Mouse (Mus musculus) intestine, embryonic 14.5 days (tissue): Measurements from ENCODE around the gene Racgap1. TPM values are rescaled to one million over a fixed set of nuclear protein-coding genes. Genes with fewer than 3 reads are reported as not detected.

Source experiments
- ATAC-seq: fragments of 200-750 bp; cut with Nextera tagmentation; replicated peaks from 2 replicates; pipeline ENCODE4 v1.8.0; 2017; ENCODE audit warnings: low read depth, moderate number of reproducible peaks, moderate TSS enrichment, moderate library complexity; ENCODE audit not compliant: low FRiP score, low TSS enrichment
- DNase-seq: peaks from one replicate; pipeline ENCODE4 v3.0.0-alpha.2; 2018; ENCODE audit warnings: low spot score
- H3K27ac ChIP-seq: fragments of 300-500 bp; sonication (generic); 2 replicates; pipeline ENCODE4 v1.5.1; 2014; ENCODE audit warnings: low read depth, mild to moderate bottlenecking, control low read depth
- H3K27me3 ChIP-seq: fragments of 300-500 bp; sonication (generic); replicated peaks from 2 replicates; pipeline ENCODE4 v1.6.1; 2014; ENCODE audit warnings: low read length, control low read depth; ENCODE audit not compliant: control insufficient read depth, insufficient read depth
- H3K36me3 ChIP-seq: fragments of 300-500 bp; sonication (generic); 2 replicates; pipeline ENCODE4 v1.6.1; 2014; ENCODE audit warnings: low read length, control low read depth; ENCODE audit not compliant: control insufficient read depth, insufficient read depth
- H3K4me1 ChIP-seq: fragments of 300-500 bp; sonication (generic); replicated peaks from 2 replicates; pipeline ENCODE4 v1.6.1; 2014; ENCODE audit warnings: low read length, control low read depth, mixed read lengths; ENCODE audit not compliant: control insufficient read depth, insufficient read depth
- H3K4me2 ChIP-seq: fragments of 300-500 bp; sonication (generic); 2 replicates; pipeline ENCODE4 v1.6.1; 2014; ENCODE audit warnings: low read length
- H3K4me3 ChIP-seq: fragments of 300-500 bp; sonication (generic); 2 replicates; pipeline ENCODE4 v1.5.1; 2014; ENCODE audit warnings: low read depth, low read length, control low read depth, mixed read lengths
- H3K9ac ChIP-seq: fragments of 300-500 bp; sonication (generic); 2 replicates; pipeline ENCODE4 v1.6.1; 2014; ENCODE audit warnings: mild to moderate bottlenecking, low read length
- H3K9me3 ChIP-seq: fragments of 300-500 bp; sonication (generic); 2 replicates; pipeline ENCODE4 v1.6.1; 2016; ENCODE audit warnings: low read length, control low read depth; ENCODE audit not compliant: control insufficient read depth
- WGBS: fragments of 180-500 bp; shearing (Covaris S2); extraction: QIAGEN DNeasy Blood & Tissue Kit; methylation state at CpG from one replicate; pipeline ENCODE4 v1.1.7; 2014; 5-methylcytosine and 5-hydroxymethylcytosine counted together
- polyA plus RNA-seq: library from polyadenylated mRNA; unstranded; fragments of >200 nt; fragmentation: Nextera tagmentation; extraction: Ambion mirVana; gene quantifications from 2 replicates; pipeline ENCODE4 v1.2.1, GENCODE M21; 2014

Gene Racgap1
- polyA plus RNA-seq, 1 experiment from 2014 or later: 104 TPM

DNA sequence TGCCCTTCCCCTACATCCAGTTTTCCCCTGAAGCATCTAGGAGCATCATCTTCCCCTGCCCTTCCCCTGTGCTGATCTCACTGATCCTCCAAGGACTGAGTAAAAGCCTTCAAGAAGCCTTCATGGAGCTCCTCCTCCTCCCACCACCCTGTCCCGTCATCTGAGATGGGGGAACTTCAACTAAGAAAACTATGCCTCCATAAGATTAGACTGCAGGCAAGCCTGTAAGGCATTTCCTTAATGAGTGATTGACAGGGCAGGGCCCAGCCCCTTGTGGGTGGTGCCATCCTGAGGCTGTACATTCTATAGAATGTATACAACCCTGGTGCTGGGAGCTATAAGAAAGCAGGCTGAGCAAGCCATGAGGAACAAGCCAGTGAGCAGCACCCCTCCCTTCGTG lies 7.0 kb upstream of the Racgap1 start:
- no peak overlapping the region for H3K27ac ChIP-seq
- no peaks in the 10 kb centered on the region for H3K9me3 ChIP-seq
- H3K4me2 ChIP-seq: no peak overlapping the region
- 45% methylated on average over 2 of the region's 2 CpGs for WGBS
- H3K27me3 ChIP-seq: peaks cover 26% of the 10 kb centered on the region
- no peaks in the 10 kb centered on the region for H3K36me3 ChIP-seq
- ATAC-seq (no peak), DNase-seq (no peak)
- no peak overlapping the region for H3K9ac ChIP-seq
- H3K4me3 ChIP-seq: no peak overlapping the region
- 0 out of 2 replicates have a peak, but pooled peaks cover 2% of the 10 kb centered on the region for H3K4me1 ChIP-seq

DNA sequence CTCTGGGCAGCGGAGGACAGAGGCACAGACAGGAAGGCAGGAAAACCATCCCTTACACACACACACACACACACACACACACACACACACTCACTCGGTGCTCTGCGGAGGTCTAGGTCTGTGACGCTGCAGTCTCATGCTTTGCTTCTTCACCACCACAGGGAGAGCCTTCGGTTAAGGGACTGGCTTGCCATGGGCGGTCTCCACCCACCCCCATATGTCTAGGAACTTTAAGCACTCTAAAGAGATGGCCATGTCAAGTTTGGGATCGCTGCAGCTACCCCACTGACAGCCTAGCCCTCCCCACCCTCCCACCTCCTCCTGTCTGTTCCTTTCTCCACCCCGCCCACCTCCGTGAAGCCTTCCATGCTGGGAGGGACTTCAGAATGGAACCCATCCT lies 4.5 kb upstream of the Racgap1 start:
- 0 out of 2 replicates have a peak, but pooled peaks cover 3% of the 10 kb centered on the region for H3K4me1 ChIP-seq
- H3K27me3 ChIP-seq: peaks cover 34% of the 10 kb centered on the region
- 45% methylated on average over 9 of the region's 9 CpGs for WGBS
- H3K36me3 ChIP-seq: no peaks in the 10 kb centered on the region
- H3K4me3 ChIP-seq: no peak overlapping the region
- DNase-seq (no peak), ATAC-seq (no peak)
- no peak overlapping the region for H3K9ac ChIP-seq
- no peak overlapping the region for H3K27ac ChIP-seq
- H3K9me3 ChIP-seq: no peaks in the 10 kb centered on the region
- H3K4me2 ChIP-seq: no peak overlapping the region

DNA sequence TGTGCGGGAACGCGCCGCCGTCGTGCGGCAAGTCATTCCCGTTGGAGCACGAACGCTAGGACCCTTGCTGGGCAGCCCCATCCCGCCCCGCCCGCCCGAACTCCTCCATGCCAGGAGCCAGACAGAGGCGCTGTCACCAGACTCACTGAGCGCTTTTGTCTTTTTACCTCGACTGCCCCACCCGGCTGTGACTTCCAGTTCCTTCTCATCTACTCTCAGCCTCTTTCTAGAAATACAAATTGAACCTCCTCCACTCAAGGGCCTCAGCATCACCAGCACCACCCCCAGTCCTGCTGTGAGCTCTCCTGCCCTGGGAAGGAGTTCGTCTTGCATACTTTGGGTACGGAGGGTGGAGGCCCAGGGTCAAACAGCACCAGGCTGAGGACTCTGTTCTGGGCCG lies 2.4 kb upstream of the Racgap1 start:
- DNase-seq (no peak), ATAC-seq (no peak)
- peak overlapping the region; percentile 36 for H3K4me2 ChIP-seq
- peaks cover 34% of the 10 kb centered on the region for H3K27me3 ChIP-seq
- no peak overlapping the region for H3K4me3 ChIP-seq
- WGBS: 6% methylated on average over 20 of the region's 21 CpGs
- no peak overlapping the region for H3K27ac ChIP-seq
- H3K9ac ChIP-seq: no peak overlapping the region
- no peaks in the 10 kb centered on the region for H3K36me3 ChIP-seq
- H3K9me3 ChIP-seq: no peaks in the 10 kb centered on the region
- H3K4me1 ChIP-seq: peaks cover 19% of the 10 kb centered on the region

DNA sequence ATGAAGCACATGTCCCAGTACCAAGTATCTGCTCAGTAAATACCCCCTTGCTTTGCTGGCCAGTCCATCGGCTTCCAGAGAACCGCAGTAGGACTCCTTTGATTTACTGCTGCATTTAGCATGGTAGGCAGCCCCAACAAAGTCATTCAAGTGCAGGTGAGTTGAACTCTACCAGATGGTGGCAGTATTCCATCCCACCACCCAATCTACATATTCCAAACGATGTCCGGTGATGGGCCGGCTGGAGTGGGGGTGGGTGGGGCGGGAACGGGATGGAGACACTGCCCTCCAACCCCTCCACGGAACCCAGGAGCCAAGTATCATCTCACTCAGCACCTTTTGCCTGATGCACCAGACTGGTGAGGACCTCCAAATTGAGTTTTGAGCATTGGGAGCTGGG lies 1.8 kb upstream of the Racgap1 start:
- ATAC-seq (no peak), DNase-seq (no peak)
- peaks cover 24% of the 10 kb centered on the region for H3K4me1 ChIP-seq
- peaks cover 34% of the 10 kb centered on the region for H3K27me3 ChIP-seq
- no peak overlapping the region for H3K27ac ChIP-seq
- no peaks in the 10 kb centered on the region for H3K9me3 ChIP-seq
- H3K36me3 ChIP-seq: no peaks in the 10 kb centered on the region
- H3K4me3 ChIP-seq: no peak overlapping the region
- peak overlapping the region; percentile 36 for H3K4me2 ChIP-seq
- H3K9ac ChIP-seq: no peak overlapping the region
- 10% methylated on average over 8 of the region's 8 CpGs for WGBS

DNA sequence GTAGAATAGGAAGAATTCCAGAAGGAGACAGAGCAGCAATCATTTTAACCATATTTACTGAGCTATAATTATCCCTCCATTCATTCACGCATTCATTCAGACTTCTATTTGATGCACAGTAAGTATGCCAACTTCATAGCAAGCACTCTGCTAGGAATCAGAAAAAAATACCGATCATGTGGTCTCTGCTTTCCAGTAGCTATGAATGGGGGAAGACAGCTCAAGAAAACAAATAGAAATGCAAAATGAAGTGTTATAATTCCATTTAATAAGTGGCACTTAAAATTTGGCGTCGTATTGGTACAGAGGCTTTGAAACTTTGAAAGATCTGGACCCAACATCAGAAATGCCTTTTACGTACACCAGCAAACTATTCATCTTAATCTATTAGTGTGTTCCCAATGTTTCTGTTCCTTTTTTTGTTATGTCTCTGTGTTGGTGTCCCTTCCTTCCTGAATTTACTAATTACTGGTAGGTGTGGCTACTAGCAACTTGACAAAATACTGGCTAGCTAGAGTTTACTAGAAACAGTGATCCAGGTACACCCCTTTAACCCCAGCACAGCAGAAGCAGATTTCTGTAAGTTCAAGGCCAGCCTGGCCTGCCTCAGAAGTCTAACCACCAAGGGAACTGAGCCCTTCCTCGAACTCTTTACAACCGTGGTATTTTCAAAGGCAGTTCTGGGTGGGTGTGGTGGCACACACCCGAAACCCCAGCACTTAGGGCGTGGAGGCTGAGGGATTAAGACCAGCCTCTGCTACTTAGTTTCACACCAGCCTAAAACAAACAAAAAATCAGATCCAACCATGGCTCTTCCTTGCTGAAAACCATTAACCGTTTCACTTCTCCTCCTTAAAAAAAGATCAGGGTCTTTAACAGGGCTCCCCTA lies 772 bp upstream of the Racgap1 start:
- Histone ChIP-seq H3K36me3 (no peaks in the 10 kb centered on the region), H3K9me3 (no peaks in the 10 kb centered on the region), H3K4me2 (peak overlapping the region; percentile 69), H3K4me1 (peaks cover 32% of the 10 kb centered on the region), H3K27me3 (peaks cover 34% of the 10 kb centered on the region), H3K27ac (no peak overlapping the region), H3K4me3 (peak overlapping the region; percentile 63), H3K9ac (no peak overlapping the region)
- ATAC-seq (no peak), DNase-seq (no peak)
- 64% methylated on average over 10 of the region's 10 CpGs for WGBS

DNA sequence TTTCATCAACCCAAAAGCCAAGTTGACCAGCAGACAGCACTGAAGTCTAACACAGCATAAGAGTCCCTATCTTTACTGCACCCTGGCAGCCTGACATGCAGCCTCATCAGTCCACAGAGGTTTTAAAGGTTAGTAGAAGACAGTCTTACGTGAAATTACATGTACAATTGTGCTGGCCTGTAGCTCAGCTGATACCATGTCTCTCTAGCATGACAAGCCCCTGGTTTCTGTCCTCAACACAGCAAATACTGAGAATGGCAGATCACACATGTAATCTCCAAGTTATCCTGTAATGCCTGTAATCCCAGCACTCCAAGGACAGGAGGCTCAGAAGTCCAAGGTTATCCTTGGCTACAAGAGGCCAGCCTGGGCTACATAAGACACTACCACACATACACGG lies 1.2 kb downstream of the Racgap1 start:
- no peak for DNase-seq
- Histone ChIP-seq H3K9me3 (no peaks in the 10 kb centered on the region), H3K4me2 (peak overlapping the region; percentile 69), H3K9ac (peak overlapping the region; percentile 77), H3K4me3 (peak overlapping the region; percentile 63), H3K27me3 (peaks cover 26% of the 10 kb centered on the region), H3K36me3 (no peaks in the 10 kb centered on the region), H3K4me1 (peaks cover 46% of the 10 kb centered on the region), H3K27ac (no peak overlapping the region)
- ATAC-seq: no peak
- WGBS: 45% methylated on average over 2 of the region's 2 CpGs

DNA sequence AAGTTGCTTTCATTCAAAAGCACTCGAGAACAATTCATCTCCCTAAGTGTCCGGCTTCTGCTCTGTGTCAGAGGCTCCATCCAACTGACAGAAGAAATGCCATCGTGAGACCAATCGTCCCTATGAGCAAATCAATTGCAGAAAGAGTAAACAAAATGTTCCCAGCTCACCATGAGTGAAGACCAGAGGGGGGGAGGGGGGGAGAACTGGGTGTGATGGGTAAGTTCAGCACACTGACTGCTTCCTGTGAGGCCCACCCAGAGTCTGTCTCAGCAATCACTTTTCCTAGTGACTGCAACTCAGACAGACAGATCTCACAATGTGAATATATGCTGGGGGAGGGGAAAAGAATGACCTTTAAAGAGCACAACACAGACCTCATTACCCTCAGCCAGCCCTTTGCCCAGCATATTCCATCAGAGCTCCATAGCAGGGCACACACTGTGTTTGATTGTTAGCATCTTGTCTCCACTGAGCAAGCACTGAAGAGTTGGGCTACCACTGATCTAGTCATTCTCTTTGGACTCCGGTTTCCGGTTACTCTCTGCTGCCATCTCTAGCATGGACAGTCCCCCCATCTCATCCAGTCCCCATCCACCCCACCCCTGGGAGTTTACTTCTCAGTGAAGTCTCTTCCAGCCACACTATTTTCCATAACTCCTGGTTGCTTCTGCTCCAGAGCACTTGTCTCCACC lies 2.2 kb downstream of the Racgap1 start:
- no peak for DNase-seq
- 0 out of 2 replicates have a peak overlapping the region, but pooled peaks have one; percentile 16 for H3K9ac ChIP-seq
- H3K4me3 ChIP-seq: peak overlapping the region; percentile 63
- no peak for ATAC-seq
- 20% methylated on average over 6 of the region's 6 CpGs for WGBS
- H3K27ac ChIP-seq: no peak overlapping the region
- peaks cover 15% of the 10 kb centered on the region for H3K27me3 ChIP-seq
- peaks cover 52% of the 10 kb centered on the region for H3K4me1 ChIP-seq
- peak overlapping the region; percentile 69 for H3K4me2 ChIP-seq
- no peaks in the 10 kb centered on the region for H3K36me3 ChIP-seq
- no peaks in the 10 kb centered on the region for H3K9me3 ChIP-seq

DNA sequence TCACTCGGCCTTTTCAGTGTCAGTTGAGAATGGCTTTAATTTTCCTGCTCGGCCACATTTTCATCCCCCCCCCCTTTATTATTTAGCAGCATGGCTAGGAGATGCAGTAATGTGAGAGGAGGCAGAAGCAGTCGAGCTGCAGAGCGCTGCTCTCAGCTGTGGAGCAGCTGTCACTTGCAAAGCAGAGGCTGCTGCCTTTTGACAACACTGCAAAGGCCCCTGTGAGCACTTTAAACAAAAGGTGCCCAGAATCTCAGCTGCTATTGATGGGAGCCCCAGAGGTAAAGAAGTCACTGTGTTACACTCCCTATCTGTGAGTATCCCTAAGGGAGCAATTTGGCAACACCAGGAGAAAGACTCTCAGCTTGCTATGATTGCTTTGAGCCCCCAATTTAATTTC lies 3.1 kb downstream of the Racgap1 start:
- 20% methylated on average over 4 of the region's 4 CpGs for WGBS
- ATAC-seq: no peak

More for the DNA sequence above, 3.1 kb downstream of the Racgap1 start:
- Histone ChIP-seq H3K9ac (no peak overlapping the region), H3K4me1 (peaks cover 49% of the 10 kb centered on the region), H3K4me2 (peak overlapping the region; percentile 33), H3K9me3 (no peaks in the 10 kb centered on the region), H3K36me3 (no peaks in the 10 kb centered on the region), H3K4me3 (no peak overlapping the region), H3K27ac (0 out of 2 replicates have a peak overlapping the region, but pooled peaks have one; percentile 33), H3K27me3 (peaks cover 8% of the 10 kb centered on the region)
- DNase-seq: no peak
